Mouse (Mus musculus) activated CD4-positive, CD25-positive, alpha-beta regulatory T cell, adult 4 months (primary cell): ENCODE results near the gene Ugt1a6b. TPM values are rescaled to one million over a fixed set of nuclear protein-coding genes. Genes with fewer than 3 reads are reported as not detected.
A peak's percentile ranks its signal among the peaks of the same experiment; 100 is the strongest.

ENCODE experiments used
- ATAC-seq: one replicate; pipeline ENCODE4 v1.8.0; 2017
- polyA plus RNA-seq, 2 experiments: library from polyadenylated mRNA; unstranded; fragments of 100-300 nt; shearing (Covaris generic); gene quantifications; one replicate each; pipeline ENCODE4 v1.2.1; 2017

Ugt1a6b gene
- polyA plus RNA-seq, 2 experiments from 2014 or later: not detected

DNA sequence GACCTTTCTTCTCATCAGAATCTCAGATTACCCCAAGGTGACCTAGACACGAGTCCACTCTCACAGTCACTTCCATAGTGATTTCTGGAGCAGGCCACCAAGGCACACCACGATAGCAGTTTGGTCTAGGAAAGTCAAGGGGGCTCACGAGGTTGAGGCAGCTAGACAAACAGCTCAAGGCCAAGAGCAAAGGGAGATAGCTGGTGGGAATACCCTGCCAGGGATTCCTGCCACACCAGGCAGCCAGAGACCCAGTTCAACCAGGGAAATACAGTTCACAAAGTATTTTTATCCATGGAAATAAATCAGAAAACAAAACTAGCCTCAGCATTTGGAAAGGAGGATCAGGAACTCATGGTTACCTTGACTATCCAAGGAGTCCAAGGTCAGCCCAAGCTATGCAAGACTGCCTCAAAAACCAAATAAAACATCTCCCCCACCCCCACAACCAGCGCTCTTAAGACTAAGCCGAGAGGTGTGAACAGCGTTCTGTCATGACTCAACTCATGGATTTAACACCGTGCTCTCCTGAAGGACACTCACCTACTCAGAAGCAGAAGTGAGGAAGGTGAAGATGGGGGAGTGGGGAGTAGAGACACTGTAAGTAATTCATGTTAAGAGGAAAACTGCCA, 161.3 kb downstream of the Ugt1a6b start:
- ATAC-seq: no peak

GRCm38 (mm10) chr1:88264869-88265240, 161.8 kb downstream of the Ugt1a6b start:
- ATAC-seq: no peak

DNA sequence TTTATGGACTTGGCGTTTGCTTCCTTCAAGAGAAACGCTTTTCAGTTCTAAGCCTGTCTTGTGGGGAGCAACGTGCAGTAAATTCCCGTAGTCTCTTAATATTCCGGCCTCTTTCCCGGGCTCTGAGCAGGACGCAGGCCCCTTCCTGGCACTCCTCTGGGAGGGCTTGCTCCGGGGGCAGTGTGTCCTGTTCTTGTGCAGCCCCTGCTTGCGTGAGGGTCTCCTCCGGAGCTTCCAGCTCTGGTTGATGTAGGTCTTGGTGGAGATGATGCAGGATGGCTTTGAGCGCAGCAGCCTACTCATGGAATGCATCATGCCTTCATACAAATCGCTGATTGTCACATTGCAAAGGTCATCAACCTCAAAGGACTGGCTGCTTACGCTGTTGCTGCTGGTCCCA, 163.1 kb downstream of the Ugt1a6b start:
- no peak for ATAC-seq

- peak; percentile 21 for ATAC-seq
Measured at GRCm38 (mm10) chr1:88267489-88267888, 164.4 kb downstream of the Ugt1a6b start.

DNA sequence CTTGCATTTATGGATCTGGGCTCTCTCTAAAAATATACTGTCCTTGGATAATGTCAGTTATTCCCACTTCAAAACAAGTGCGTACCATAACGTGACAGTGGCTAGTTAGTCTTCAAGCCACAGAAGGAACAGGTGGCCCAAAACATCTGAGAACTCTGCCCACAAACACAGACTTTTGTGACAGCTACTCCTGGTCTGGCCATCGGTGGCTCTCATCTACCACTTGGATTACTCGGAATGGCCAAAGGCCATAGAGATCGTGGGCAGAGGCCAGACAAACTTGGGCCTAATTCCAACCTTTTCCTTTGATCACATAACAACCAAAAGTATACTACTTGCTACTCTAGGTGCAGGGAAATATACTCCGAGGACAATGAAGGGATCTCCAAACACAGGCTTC, 165.0 kb downstream of the Ugt1a6b start:
- no peak for ATAC-seq

Other genes starting within 250 kb of the Ugt1a6b start
- gene Dgkd, start 250.0 kb upstream of the Ugt1a6b start, polyA plus RNA-seq: 10 to 100 TPM; 30.4 to 31.9 TPM
- 10 to 100 TPM; 17.2 to 20.1 TPM for gene Usp40, start 94.7 kb upstream of the Ugt1a6b start, polyA plus RNA-seq
- not detected for gene Ugt1a10, start 47.9 kb upstream of the Ugt1a6b start, polyA plus RNA-seq
- under 1 TPM in 1 of 2 experiments, not detected in 1; 0.25 TPM for gene Ugt1a9, start 32.5 kb upstream of the Ugt1a6b start, polyA plus RNA-seq
- gene Ugt1a8, start 15.4 kb upstream of the Ugt1a6b start, polyA plus RNA-seq: not detected
- gene Ugt1a7c, start 8.2 kb upstream of the Ugt1a6b start, polyA plus RNA-seq: under 1 TPM; 0.17 to 0.45 TPM
- 1 to 10 TPM in 1 of 2 experiments, under 1 TPM in 1; 0.86 to 1.4 TPM for gene Ugt1a6a, start 31.6 kb downstream of the Ugt1a6b start, polyA plus RNA-seq
- not detected for gene Ugt1a5, start 62.8 kb downstream of the Ugt1a6b start, polyA plus RNA-seq
- not detected for gene Ugt1a2, start 97.3 kb downstream of the Ugt1a6b start, polyA plus RNA-seq
- gene Dnajb3, start 102.5 kb downstream of the Ugt1a6b start, polyA plus RNA-seq: under 1 TPM; 0.48 to 0.63 TPM
- gene Ugt1a1, start 108.7 kb downstream of the Ugt1a6b start, polyA plus RNA-seq: not detected
- gene Mroh2a, start 123.7 kb downstream of the Ugt1a6b start, polyA plus RNA-seq: 1 to 10 TPM; 1.4 to 2.5 TPM
- gene Hjurp, start 174.4 kb downstream of the Ugt1a6b start, polyA plus RNA-seq: 10 to 100 TPM; 38.2 to 70.5 TPM
- gene Trpm8, start 174.4 kb downstream of the Ugt1a6b start, polyA plus RNA-seq: not detected